Mouse (Mus musculus) thymus, adult 2 months (tissue): ENCODE results near the gene Zswim1.

Source experiments
- CTCF ChIP-seq: fragments of 200-500 bp; IDR thresholded peaks from 2 replicates; pipeline ENCODE4 v1.5.1; 2012; ENCODE audit warnings: mild to moderate bottlenecking, control low read depth, low read length, moderate library complexity, borderline replicate concordance; ENCODE audit not compliant: control insufficient read depth, poor library complexity, insufficient read depth; ENCODE audit errors: extremely low read depth
- POLR2A ChIP-seq: fragments of 200-500 bp; IDR thresholded peaks from 2 replicates; pipeline ENCODE4 v1.6.1; 2012; ENCODE audit warnings: mild to moderate bottlenecking, low read length, control low read depth, moderate library complexity; ENCODE audit not compliant: control insufficient read depth, poor library complexity, insufficient read depth; ENCODE audit errors: extremely low read depth

DNA sequence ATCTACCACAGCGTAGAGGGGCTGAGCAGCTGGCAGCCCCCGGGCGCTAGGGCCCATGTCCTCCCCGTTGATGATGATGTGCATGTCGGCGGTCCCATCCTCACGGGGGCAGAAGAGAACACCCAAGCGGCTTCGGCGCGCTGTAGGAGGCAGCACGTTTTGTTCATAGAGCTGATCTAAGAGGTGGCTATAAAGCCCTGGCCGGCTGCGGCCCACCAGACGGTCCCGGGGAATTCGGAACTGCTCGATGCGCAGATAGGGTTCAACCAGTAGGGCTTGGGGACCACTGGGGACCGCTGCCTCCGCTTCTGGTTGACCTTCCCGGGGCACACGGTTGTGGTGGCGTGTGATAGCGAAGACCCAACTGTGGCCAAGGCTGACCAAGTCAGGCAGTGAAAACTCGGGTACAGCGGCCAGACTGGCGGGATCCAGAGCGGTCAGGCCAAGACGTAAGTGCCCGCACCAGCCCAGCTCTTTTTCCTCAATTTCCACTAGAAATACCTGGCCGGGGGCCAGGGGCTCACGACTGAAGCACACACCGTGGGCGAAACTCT is 10.3 kb downstream of the Zswim1 start, which contains the start of gene Ctsa:
- 0 out of 2 replicates have a peak, but pooled peaks have one; percentile 22 for TF ChIP-seq POLR2A
- TF ChIP-seq CTCF: peak; percentile 76
